Mouse (Mus musculus) cerebellum, adult 8-10 months (tissue): Measurements from ENCODE around the gene Pde8b.
A peak's percentile ranks its signal among the peaks of the same experiment; 100 is the strongest.

Experiments used
- DNase-seq: peaks from one replicate; pipeline ENCODE4 v3.0.0; 2022

Pde8b gene

DNA sequence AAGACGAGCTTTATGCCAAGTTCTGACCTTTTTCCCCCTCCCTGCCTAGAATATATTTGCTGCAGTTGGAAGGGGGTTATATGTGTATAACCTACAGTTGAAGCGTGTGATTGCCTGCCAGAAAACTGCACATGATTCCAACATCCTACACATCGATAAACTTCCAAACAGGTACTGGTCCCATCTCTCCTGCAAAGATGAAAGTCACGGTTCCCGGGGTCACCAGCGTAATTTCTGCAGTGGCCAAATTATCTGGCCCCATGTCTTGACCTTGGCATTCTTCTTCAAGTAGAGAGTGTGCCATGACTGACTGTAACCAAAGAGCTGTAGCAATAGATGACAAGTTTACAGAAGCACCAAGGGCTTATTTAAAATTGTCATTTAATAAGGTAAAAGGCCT, 232.9 kb downstream of the Pde8b start:
- no peak for DNase-seq

DNA sequence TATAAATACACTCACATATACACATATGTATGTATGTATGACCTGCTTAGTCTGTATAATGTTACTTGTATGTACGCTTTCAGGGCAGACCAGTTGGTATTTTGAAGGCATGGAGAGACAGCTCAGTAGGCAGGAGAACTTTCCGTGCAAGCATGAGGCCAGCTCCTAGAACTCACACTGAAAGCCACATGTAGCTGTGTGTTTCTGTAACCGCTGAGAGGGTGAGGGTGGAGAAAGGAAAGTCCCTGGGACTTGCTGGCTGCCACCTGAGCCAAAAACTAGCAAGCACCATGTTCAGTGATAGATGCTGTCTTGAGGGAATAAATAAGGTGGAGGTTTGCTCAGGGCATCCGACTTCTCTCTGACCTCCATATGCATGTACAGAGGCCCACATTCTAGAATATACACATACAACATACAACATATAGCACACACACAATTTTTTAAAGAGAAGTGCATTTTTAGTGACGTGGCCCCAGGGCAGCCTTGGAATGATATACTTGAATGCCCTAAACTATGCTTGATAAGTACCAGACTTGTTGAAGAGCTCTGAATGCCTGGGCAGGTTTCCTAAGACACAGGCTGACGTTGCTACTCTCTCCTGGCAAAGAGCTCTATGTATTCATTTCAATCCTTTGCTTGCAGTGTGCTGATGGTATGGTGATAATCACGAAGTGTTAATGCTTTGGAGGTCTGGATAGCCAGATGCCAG, 238.4 kb downstream of the Pde8b start:
- no peak for DNase-seq

DNA sequence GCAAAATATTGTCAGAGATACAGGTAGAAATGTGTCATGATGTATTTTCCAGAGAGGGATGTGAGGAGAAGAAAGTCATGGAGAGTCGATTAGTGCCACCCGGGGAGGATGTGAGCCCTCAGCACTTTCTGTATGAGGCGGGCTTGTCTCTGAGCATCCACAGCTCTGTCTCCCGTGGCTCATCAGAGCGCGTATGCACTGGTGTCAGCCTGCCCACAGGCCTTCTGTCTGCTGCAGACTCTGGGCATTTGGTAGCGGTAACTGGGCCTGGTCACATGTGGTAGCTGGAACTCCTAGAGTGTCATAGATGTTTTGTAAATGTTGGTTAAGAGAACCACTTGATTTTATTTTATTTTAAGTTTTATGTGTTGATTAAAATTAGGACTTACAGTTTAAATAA, 240.9 kb downstream of the Pde8b start:
- no peak for DNase-seq

DNA sequence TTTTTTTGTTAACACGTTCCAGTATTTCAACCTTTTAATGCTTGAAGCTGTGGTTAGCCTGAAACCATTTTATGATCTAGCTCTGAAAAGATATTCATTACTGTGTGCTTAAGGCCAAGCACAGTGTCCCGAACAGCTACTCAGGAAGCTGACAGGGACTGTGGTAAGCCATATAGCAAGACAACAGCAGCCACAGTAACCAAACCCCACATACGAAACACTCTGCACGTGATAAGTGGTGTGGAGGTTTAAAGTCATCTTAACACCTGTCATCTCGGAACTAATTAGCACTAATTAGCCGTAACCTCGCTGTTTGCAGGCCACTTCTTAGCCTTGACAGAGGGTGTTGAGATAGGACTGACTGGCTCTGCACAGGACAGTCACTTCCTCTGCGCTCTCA, 242.9 kb downstream of the Pde8b start:
- DNase-seq: no peak

DNA sequence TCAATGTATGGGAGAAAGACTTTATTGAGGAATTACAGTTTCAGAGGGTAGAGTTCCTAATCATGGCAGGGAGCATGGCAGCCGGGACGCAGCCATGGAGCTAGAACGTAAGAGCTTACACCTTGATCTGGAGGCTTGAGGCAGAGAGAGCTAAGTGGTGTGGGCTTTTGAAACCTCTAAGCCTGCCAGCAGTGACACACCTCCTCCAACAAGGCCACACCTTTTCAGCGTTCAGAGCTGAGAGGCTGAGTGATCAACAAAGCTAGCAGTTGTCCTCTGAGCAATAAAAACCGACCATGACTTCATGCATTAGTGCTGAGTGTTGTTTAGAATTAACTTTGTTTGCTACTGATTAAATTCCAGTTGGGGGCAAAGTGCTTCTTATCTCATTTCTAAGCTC, 259.6 kb downstream of the Pde8b start:
- DNase-seq: no peak

DNA sequence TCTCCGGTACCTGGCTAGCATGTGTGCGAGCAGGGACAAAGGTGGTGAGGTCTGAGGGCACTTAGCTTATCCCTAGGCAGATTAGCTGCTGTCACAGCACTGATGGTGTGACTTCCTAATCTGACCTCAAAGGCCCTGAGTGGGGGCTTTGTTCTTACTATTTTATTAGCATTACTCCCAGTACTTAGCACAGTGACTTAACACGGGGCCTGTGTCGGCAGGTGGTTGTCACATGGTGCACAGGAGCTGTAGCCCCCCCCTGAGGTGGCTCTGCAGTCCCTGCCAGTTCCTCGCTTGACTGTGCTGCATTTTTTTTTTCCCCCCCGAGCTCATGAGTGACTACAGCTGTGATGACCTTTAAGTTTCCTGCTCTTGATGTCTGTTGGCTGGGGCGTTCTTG, 271.1 kb downstream of the Pde8b start:
- no peak for DNase-seq

DNA sequence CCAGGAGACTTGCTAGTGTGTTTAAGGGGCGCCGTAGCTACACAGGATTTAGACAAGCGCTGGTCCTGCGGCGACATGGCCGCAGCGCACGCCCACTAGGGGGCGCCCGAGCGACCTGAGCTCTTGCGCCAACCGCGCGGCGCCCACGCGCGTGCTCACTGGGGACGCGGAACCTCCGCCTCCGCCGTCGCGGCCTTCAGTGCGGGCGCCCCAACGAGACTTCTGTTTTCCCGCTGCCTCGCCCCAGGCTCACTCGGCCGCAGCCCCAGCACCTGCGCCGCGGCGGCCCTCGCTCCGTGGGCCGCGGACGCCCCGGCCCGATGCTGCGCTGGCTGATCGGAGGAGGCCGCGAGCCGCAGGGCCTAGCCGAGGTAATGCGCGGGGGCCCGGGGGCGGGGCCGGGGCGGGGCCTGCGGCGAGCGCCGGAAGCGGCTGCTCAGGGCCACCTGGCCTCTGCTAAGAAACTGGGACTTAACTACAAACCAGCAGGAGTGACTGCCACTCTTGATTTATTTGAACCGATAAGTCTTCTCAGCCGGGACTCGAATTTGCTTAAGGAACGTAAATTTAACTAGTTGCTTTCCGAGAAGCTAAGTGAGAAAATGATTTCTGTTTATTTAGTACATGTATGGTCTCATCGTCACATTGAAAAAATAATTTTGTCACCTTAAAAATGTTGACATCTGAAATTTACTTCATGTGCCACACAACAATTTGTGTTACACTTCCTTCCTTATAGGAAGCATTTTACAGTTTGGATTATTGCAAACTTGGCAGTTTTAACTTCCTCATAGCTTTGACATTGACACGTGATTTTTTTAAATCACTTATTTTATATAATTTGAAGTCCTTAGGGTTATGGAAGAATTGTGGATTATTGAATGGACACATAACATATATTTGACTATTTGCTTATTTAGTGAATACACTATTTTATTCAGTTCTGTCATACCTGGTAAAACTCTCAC, 273.6 kb downstream of the Pde8b start, which contains the start of gene Wdr41:
Gene Wdr41 (plus strand): TSS at position 126 of the 968 bp plus-strand sequence.
- peak; percentile 92 for DNase-seq

DNA sequence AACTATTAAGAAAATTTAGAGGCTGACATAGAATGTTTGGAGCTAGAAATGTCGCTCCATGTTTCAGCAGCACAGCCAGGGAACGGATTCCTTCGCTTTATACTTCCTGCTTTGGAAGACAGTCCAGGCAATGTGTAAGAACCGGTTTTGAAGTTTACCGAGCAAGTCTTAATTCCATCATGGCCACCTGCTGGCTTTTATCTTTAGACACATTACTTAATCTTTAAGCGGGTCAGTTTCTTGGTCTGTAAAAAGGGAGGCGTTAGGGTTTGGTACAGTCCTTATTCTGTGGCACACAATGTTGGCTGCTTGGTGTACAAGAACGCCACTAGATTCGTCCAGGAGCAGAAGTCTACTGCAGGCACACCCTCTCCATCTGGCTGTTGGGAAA, 274.3 kb downstream of the Pde8b start:
- DNase-seq: no peak
